Mouse (Mus musculus): Measurements from ENCODE around the gene Habp2. TPM values are rescaled to one million over a fixed set of nuclear protein-coding genes. Genes with fewer than 3 reads are reported as not detected.

The Habp2 gene
- polyA plus RNA-seq, 1 experiment from 2014 or later = 30.8 TPM

DNA sequence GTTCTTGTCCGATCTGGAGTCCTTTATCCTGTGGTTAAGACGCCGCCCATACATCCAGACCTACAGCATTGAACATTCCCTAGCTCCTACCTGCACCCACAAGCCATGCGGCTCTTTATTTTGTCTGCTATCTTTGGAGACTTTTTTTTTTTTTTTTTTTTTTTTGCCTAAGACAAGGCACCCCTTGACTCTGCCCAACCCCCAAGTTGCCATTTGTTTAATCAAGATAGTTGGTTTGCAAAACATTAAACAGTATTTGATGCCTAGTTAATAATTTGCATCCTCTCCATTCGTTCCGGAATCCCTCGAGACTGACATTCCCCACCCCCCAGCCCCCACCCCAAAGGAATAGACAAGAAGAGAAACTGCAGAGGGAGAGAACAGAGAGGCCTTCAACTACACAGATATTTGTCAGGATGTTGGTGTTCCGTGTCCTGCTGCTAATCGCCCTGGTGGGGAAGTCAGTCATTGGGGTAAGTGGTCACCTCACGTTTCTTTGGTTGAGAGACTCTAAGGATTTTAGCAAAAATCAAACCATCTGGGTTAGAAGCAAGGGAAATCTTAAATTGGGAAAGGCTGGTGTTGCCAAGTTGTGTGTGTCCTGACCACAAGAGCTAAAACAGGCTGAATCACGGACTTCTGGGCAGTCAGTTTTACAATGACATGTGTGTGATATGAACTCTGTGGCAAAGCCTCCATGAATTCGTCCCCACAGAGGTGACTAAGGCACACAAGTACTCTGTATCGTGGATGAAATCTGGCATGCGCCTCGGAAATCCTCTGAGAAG, 837 bp downstream of the Habp2 start:
- Histone ChIP-seq H3K9me3 (ENCODE audit: control insufficient read depth, low read depth, low read length) (no peaks in the 10 kb centered on the region), H3K36me3 (ENCODE audit: control insufficient read depth, insufficient read depth, low read length) (no peaks in the 10 kb centered on the region), H3K27me3 (ENCODE audit: control insufficient read depth, insufficient read depth, low read length) (no peaks in the 10 kb centered on the region), H3K4me1 (ENCODE audit: control insufficient read depth, insufficient read depth, low read length) (peaks cover 11% of the 10 kb centered on the region; the same call in 1 of the 2 replicates), H3K27ac (ENCODE audit: low read length) (no peak overlapping the region; the same call in 1 of the 2 replicates), H3K9ac (replicated peaks; ENCODE audit: low read depth, low read length) (no peak overlapping the region), H3K4me3 (ENCODE audit: low read depth, low read length) (no peak overlapping the region), H3K4me2 (replicated peaks; ENCODE audit: low read depth, low read length) (peak overlapping the region; percentile 20; the same call in 1 of the 2 replicates)
- 69% methylated on average over 15 of the region's 15 CpGs for WGBS
- peak; percentile 71 for ATAC-seq (ENCODE audit: insufficient number of reproducible peaks, insufficient read depth, low FRiP score, low read depth)

DNA sequence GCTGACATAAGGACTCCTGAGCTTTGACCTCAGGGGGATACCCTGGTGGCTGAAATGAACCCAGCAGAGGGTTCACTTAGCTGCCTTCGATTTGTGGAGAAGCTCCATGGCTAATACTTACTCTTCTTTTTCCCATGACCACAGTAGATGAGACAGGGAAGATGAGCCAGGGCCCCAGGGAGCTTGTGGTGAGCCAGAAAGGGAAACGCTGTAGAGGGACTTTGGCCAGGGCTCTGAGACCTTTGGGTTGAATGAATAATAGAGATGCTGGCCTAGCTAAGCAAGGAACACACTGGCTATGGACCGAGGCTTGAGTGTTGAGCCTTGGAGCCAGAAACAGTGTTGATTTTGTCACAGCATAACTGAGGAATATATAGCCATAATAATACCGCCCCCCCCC, 1.5 kb downstream of the Habp2 start:
- no peak overlapping the region for H3K9ac ChIP-seq (replicated peaks; ENCODE audit: low read depth, low read length)
- no peak overlapping the region; the same call in 1 of the 2 replicates for H3K27ac ChIP-seq (ENCODE audit: low read length)
- H3K36me3 ChIP-seq (ENCODE audit: control insufficient read depth, insufficient read depth, low read length) = no peaks in the 10 kb centered on the region
- no peaks in the 10 kb centered on the region for H3K27me3 ChIP-seq (ENCODE audit: control insufficient read depth, insufficient read depth, low read length)
- ATAC-seq (ENCODE audit: insufficient number of reproducible peaks, insufficient read depth, low FRiP score, low read depth) = no peak
- peak overlapping the region; percentile 20; the same call in 1 of the 2 replicates for H3K4me2 ChIP-seq (replicated peaks; ENCODE audit: low read depth, low read length)
- H3K4me3 ChIP-seq (ENCODE audit: low read depth, low read length) = no peak overlapping the region
- 75% methylated on average over 4 of the region's 4 CpGs for WGBS
- no peaks in the 10 kb centered on the region for H3K9me3 ChIP-seq (ENCODE audit: control insufficient read depth, low read depth, low read length)
- H3K4me1 ChIP-seq (ENCODE audit: control insufficient read depth, insufficient read depth, low read length) = peaks cover 11% of the 10 kb centered on the region; the same call in 1 of the 2 replicates

DNA sequence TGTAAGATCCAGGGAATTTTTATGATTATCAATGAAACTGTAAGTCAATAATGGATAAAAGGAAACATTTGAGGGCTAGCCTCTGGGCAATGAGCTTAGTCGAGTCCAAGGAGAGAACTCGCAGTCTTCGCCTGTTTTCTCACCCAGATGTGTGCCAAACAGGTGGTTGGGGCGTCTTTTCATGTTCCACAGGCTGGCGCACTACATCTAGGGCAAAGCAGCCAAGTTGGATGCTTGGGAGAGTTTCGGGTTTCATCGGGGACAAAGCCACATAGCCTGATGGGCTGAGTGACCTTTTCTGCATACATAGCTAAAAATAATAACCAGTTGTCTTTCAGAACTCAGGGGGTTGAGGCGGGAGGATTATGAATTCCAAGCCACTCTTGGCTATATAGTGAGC, 2.7 kb downstream of the Habp2 start:
- no peak for ATAC-seq (ENCODE audit: insufficient number of reproducible peaks, insufficient read depth, low FRiP score, low read depth)
- H3K27me3 ChIP-seq (ENCODE audit: control insufficient read depth, insufficient read depth, low read length) = no peaks in the 10 kb centered on the region
- H3K4me3 ChIP-seq (ENCODE audit: low read depth, low read length) = no peak overlapping the region
- no peak overlapping the region for H3K4me2 ChIP-seq (replicated peaks; ENCODE audit: low read depth, low read length)
- no peaks in the 10 kb centered on the region for H3K36me3 ChIP-seq (ENCODE audit: control insufficient read depth, insufficient read depth, low read length)
- H3K4me1 ChIP-seq (ENCODE audit: control insufficient read depth, insufficient read depth, low read length) = peaks cover 11% of the 10 kb centered on the region; the same call in 1 of the 2 replicates
- H3K9me3 ChIP-seq (ENCODE audit: control insufficient read depth, low read depth, low read length) = no peaks in the 10 kb centered on the region
- H3K9ac ChIP-seq (replicated peaks; ENCODE audit: low read depth, low read length) = no peak overlapping the region
- no peak overlapping the region for H3K27ac ChIP-seq (ENCODE audit: low read length)
- 84% methylated on average over 8 of the region's 8 CpGs for WGBS

DNA sequence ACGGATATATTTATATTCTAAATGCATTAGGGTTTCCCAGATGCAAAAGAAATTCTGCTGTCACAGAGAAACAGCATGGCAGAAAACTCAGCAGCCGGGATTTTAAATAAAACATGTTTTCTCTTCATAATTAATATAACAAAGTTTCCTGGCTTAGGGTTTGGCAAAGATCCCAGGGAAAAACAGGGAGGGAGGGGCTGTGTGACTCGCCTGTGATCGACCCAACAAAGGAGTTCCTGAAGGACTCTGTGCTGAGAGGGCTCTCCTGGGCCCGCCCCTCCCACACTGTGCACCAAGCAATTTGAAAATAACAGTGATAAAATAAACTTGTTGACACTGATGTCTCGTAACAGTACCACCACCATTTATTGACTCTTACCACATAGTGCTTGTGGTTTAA, 5.0 kb downstream of the Habp2 start:
- Histone ChIP-seq H3K36me3 (ENCODE audit: control insufficient read depth, insufficient read depth, low read length) (no peaks in the 10 kb centered on the region), H3K4me1 (ENCODE audit: control insufficient read depth, insufficient read depth, low read length) (peaks cover 13% of the 10 kb centered on the region), H3K4me2 (replicated peaks; ENCODE audit: low read depth, low read length) (no peak overlapping the region), H3K9me3 (ENCODE audit: control insufficient read depth, low read depth, low read length) (no peaks in the 10 kb centered on the region), H3K27ac (ENCODE audit: low read length) (no peak overlapping the region), H3K27me3 (ENCODE audit: control insufficient read depth, insufficient read depth, low read length) (no peaks in the 10 kb centered on the region), H3K4me3 (ENCODE audit: low read depth, low read length) (no peak overlapping the region), H3K9ac (replicated peaks; ENCODE audit: low read depth, low read length) (no peak overlapping the region)
- 33% methylated on average over 6 of the region's 6 CpGs for WGBS
- ATAC-seq (ENCODE audit: insufficient number of reproducible peaks, insufficient read depth, low FRiP score, low read depth) = no peak

DNA sequence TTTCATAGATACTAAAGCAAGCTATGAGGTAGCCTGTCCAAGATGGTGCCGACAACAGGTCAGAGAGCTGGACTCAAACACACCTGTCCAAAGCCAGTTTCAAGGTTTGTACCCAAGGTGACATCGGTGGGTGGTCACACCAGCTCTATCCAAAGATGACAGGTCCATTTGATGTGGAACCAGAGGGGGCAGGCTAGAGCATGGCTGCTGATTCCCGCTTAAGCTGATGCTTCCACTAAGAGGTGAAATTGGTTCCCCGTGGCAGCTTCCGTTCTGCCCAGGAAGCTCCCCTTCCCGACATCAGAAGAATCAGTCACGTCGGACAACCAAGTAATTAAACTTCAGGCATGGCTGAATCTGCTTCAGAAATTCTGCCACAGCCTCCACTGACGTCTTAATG, 5.4 kb downstream of the Habp2 start:
- peaks cover 13% of the 10 kb centered on the region for H3K4me1 ChIP-seq (ENCODE audit: control insufficient read depth, insufficient read depth, low read length)
- no peak overlapping the region for H3K27ac ChIP-seq (ENCODE audit: low read length)
- no peaks in the 10 kb centered on the region for H3K27me3 ChIP-seq (ENCODE audit: control insufficient read depth, insufficient read depth, low read length)
- H3K9me3 ChIP-seq (ENCODE audit: control insufficient read depth, low read depth, low read length) = no peaks in the 10 kb centered on the region
- H3K4me2 ChIP-seq (replicated peaks; ENCODE audit: low read depth, low read length) = no peak overlapping the region
- H3K9ac ChIP-seq (replicated peaks; ENCODE audit: low read depth, low read length) = no peak overlapping the region
- no peaks in the 10 kb centered on the region for H3K36me3 ChIP-seq (ENCODE audit: control insufficient read depth, insufficient read depth, low read length)
- H3K4me3 ChIP-seq (ENCODE audit: low read depth, low read length) = no peak overlapping the region
- WGBS = 72% methylated on average over 9 of the region's 9 CpGs
- ATAC-seq (ENCODE audit: insufficient number of reproducible peaks, insufficient read depth, low FRiP score, low read depth) = no peak

DNA sequence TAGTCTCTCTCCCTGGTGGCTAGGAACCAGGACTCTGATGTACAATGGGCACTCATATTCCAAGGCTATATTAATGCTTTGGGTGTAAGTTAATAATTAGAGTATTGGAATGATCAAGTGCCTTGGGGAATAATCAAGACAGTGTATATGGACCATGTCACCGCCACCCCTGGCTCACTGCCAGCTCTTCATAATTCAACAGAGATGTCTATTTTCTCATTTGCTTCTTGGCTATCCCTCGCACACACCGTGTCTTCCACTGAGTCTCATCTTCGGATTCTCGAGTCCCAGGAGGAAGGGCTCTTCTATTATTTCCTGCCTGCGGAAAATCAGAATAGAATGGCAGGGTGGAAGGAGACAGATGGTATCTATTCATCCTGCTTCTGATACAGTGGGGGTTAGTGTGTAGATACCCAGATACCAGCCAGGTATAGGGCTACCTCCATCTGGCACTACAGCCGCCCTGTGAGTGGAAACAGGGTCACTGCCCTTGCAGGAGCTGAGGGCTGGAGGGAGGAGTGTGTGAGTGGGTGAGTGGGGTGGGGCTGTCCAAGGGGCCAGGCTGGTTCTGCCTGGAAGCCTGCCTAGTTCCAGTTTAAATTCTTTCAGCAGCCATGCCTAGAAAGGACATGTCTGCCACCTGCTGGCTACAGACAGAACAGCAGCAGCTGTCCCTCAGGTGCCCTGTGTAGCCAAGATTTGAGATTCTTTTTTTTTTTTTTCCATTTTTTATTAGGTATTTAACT, 7.9 kb downstream of the Habp2 start:
- ATAC-seq (ENCODE audit: insufficient number of reproducible peaks, insufficient read depth, low FRiP score, low read depth) = peak; percentile 82
- 57% methylated on average over 7 of the region's 7 CpGs for whole genome bisulfite sequencing
- Histone ChIP-seq H3K9me3 (ENCODE audit: control insufficient read depth, low read depth, low read length) (no peaks in the 10 kb centered on the region), H3K4me2 (replicated peaks; ENCODE audit: low read depth, low read length) (no peak overlapping the region), H3K9ac (replicated peaks; ENCODE audit: low read depth, low read length) (no peak overlapping the region), H3K36me3 (ENCODE audit: control insufficient read depth, insufficient read depth, low read length) (no peaks in the 10 kb centered on the region), H3K4me1 (ENCODE audit: control insufficient read depth, insufficient read depth, low read length) (peaks cover 13% of the 10 kb centered on the region), H3K4me3 (ENCODE audit: low read depth, low read length) (no peak overlapping the region), H3K27ac (ENCODE audit: low read length) (no peak overlapping the region), H3K27me3 (ENCODE audit: control insufficient read depth, insufficient read depth, low read length) (no peaks in the 10 kb centered on the region)

DNA sequence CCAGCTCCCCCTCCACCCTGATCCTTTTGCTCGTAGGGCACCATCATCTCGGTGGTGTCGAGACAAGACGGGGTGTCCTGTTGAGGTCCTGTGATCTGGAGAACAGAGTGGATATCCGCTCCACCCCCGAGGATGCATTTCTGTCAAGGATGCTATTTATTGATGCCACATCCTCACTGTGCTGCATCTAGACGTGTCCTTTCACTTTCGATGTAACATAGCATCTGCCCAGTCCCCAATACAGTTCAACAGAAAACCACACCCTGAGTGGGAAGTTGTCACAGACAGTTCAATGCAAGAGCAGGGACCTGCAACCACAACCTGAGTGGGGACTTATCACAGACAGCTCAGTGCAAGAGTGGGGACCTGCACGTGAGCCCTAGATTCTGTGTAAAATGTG, 9.7 kb downstream of the Habp2 start:
- H3K27ac ChIP-seq (ENCODE audit: low read length) = no peak overlapping the region
- H3K27me3 ChIP-seq (ENCODE audit: control insufficient read depth, insufficient read depth, low read length) = no peaks in the 10 kb centered on the region
- no peak overlapping the region for H3K4me2 ChIP-seq (replicated peaks; ENCODE audit: low read depth, low read length)
- no peak overlapping the region for H3K4me3 ChIP-seq (ENCODE audit: low read depth, low read length)
- H3K9me3 ChIP-seq (ENCODE audit: control insufficient read depth, low read depth, low read length) = no peaks in the 10 kb centered on the region
- no peak for ATAC-seq (ENCODE audit: insufficient number of reproducible peaks, insufficient read depth, low FRiP score, low read depth)
- 76% methylated on average over 9 of the region's 9 CpGs for WGBS
- no peaks in the 10 kb centered on the region for H3K36me3 ChIP-seq (ENCODE audit: control insufficient read depth, insufficient read depth, low read length)
- H3K9ac ChIP-seq (replicated peaks; ENCODE audit: low read depth, low read length) = no peak overlapping the region
- peaks cover 9% of the 10 kb centered on the region for H3K4me1 ChIP-seq (ENCODE audit: control insufficient read depth, insufficient read depth, low read length)

DNA sequence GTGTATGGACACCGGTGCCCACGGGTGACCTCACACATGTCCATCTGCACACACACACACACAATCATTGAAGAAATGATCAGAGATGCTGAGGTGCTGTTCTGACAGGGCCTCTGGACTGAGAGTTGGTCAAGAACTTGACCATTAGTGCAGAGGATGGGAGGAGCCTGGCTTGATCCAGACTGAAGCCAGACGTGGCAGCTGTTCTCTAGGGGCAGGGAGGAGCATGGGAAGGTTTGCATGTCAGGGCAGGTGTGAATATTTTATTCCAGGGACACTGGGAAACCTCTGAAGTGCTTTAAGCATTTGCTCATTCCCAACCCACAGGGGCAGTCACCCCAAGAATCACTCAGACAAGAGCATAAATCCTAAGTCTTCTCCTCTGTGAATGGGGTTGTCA, 10.3 kb downstream of the Habp2 start:
- 63% methylated on average over 3 of the region's 3 CpGs for WGBS
- no peak overlapping the region for H3K4me2 ChIP-seq (replicated peaks; ENCODE audit: low read depth, low read length)
- H3K27ac ChIP-seq (ENCODE audit: low read length) = no peak overlapping the region
- H3K9ac ChIP-seq (replicated peaks; ENCODE audit: low read depth, low read length) = no peak overlapping the region
- ATAC-seq (ENCODE audit: insufficient number of reproducible peaks, insufficient read depth, low FRiP score, low read depth) = no peak
- H3K27me3 ChIP-seq (ENCODE audit: control insufficient read depth, insufficient read depth, low read length) = no peaks in the 10 kb centered on the region
- no peak overlapping the region for H3K4me3 ChIP-seq (ENCODE audit: low read depth, low read length)
- H3K4me1 ChIP-seq (ENCODE audit: control insufficient read depth, insufficient read depth, low read length) = peaks cover 6% of the 10 kb centered on the region
- H3K9me3 ChIP-seq (ENCODE audit: control insufficient read depth, low read depth, low read length) = no peaks in the 10 kb centered on the region
- H3K36me3 ChIP-seq (ENCODE audit: control insufficient read depth, insufficient read depth, low read length) = no peaks in the 10 kb centered on the region

Measured in stomach, embryonic 14.5 days (tissue).